Mouse (Mus musculus): Measurements from ENCODE around the gene Rasal2.

The Rasal2 gene

DNA sequence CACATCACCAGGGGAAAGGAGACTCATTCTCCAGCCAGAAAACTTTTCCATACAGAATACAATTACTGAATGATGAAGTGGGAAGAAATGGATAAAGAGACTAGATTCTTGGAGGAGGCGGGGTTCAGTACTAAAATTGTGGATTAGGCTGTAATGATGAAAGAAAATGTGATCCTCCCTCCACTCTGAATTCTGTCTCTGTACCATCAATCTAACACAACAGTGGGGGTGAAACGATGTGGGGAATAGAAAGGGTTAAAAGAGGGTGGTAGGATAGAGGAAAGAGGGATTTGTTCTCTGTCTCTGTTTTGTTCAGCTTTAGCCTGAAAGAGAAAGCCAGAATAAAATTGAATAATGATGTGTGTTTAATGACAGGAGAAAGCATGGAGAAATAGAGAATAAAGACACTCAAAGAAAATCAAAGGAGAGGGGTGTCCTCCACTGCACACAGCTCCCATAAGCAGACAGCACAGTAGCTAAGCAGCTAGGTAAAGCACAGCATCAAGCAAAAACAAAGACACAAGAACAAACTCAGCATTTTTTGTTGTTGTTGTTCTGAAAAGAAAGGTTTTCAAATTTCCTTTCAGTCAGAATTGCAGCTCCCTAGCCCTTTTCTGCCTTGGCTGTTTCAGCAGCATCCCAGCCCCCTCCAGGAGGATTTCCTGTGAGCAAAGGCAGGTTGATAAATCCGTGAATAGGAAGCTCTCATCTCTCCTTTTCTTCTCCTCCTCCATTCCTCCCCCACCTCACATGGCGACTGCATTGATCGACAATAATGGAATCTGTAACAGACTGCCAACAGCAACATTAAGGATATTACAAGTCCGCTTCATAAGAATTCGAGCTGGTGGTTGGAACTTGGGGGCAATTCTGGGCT, 168.6 kb downstream of the Rasal2 start:
- no peak for DNase-seq (ENCODE audit: low spot score)

DNA sequence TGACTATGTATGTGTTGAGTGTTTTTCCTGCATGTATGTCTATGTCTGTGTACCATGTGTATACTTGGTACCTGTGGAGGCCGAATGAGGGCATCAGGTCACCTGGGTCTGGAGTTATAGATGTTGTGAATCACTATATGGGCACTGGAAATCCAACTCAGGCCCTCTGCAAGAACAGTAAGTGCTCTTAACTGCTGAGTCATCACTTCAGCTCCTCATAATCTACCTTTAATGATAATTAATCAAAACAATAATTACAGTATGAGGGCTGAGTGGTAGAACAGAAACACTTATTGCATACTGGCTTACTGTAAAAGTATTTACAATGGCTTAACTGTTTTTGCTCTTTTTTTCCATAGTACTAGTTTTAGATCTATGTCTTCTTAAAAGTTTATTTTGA, 172.7 kb downstream of the Rasal2 start:
- no peak for DNase-seq (ENCODE audit: low spot score)

DNA sequence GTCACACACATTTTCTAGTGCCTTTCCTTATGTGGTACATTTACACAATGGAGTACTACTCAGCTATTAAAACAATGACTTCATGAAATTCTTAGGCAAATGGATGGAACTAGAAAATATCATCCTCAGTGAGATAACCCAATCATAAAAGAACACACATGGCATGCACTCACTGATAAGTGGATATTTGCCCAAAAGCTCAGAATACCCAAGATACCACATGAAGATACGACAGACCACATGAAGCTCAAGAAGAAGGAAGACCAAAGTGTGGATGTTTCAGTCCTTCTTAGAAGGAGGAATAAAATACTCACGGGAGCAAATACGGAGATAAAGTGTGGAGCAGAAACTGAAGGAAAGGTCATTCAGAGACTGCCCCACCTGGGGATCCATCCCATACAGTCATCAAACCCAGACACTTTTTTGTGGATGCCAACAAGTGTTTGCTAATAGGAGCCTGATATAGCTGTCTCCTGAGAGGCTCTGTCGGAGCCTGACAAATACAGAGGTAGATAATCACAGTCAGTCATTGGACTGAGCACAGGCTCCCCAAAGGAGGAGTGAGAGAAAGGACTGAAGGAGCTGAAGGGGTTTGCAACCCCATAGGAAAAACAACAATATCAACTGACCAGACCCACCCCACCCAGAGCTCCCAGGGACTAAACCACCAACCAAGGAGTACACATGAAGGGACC, 175.6 kb downstream of the Rasal2 start:
- peak; percentile 5 for DNase-seq (ENCODE audit: low spot score)

DNA sequence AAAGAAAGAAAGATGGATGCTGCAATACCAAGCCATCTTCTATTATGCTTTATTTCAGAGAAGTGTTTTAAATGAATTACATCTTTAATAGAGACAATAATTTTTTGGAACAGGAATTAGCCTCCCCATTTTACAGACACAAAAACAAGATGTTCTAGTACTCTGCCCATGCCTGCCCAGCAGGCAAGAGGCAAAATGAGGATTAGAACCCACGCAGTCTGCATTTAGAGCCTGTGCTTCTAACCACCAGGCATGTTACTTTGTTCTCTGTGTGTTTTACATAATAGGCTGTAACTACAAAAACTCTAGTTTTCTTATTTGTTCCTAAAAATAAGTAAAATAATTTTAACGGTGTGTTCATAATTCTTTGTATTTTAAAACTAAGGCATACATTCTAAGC, 178.9 kb downstream of the Rasal2 start:
- DNase-seq (ENCODE audit: low spot score), result no peak

DNA sequence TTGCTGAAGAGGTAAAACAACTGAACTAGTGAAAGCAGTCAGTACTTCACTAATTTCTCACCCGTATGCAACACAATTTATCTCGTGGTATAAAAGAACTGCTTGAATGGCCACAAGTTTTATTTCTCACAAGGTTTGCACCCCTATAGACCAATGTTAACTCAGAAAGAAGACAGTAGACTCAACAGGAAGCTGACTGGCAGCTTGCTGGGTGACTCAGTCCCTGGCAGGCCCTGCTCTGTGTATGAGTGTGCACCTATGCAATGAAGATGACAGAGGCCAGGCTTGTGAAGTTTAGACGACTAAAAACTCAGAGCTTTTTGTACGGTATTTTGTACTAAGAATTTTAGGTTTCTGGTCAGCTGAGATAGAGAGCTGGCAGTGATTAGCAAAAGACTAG, 180.0 kb downstream of the Rasal2 start:
- DNase-seq (ENCODE audit: low spot score), result no peak

DNA sequence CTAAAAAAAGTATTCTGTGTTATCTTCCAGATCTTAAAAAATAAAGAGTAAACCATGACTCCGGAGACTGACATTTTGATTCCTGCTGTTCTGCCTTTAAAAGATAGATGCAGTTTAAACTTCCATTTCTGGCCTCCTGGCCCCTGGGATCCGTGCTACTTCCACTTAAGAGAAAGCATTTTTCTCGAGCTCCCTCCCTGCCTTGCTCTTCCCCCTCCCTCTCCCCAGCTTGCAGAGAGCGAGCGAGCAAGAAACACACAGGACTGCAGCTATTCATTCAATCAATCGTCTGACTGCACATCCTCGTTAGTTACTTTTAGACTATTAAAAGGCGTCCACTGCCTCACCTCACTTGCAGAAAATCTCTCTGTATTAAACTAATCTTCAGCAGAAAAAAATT, 181.4 kb downstream of the Rasal2 start:
- no peak for DNase-seq (ENCODE audit: low spot score)

DNA sequence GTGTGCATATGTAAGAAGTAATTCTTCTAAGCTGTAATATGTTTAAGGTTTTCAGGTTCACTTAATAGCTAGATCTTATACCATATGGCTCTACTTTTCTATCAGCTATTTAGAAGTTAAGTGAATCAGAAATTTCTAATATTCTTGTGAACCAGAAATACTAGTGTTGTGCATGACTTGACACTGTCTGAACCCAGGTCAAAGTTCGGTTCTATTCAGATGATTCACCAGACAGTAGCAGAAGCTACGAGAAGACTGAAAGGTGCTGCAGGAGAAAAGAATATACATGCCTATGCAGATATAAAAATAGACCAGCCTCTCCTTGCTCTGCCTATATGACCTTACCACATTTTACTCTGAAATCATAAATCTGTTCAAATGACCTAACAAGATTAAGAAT, 182.0 kb downstream of the Rasal2 start:
- no peak for DNase-seq (ENCODE audit: low spot score)

DNA sequence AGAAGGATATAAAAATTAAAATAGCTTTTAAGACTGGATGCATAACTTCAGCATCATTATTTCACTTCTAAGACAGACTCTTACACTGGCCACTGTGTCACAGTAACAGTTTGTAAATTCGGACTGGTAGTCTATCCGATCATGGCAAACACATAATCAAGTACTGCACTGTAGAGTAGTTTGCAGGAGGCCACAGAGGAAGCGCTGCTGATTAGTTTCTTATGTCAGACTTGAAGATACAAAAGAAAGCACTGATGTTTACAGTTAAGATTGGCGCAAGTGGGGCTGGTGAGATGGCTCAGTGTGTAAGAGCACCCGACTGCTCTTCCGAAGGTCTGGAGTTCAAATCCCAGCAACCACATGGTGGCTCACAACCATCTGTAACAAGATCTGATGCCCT, 187.4 kb downstream of the Rasal2 start:
- no peak for DNase-seq (ENCODE audit: low spot score)

DNA sequence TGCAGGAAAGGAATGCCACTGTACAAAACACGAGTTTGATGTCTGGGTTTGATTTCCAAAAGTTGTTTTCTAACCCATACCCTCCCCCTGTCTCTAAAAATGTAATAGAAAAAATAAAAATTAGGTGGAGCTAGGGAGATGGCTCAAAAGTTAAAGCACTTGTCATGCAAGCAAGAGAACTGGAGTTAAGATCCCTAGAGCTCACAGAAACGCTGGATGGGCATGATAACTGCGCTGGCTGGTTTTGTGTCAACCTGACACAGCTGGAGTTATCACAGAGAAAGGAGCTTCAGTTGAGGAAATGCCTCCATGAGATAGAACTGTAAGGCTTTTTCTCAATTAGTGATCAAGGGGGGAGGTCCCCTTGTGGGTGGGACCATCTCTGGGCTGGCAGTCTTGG, 191.5 kb downstream of the Rasal2 start:
- DNase-seq (ENCODE audit: low spot score), result no peak

DNA sequence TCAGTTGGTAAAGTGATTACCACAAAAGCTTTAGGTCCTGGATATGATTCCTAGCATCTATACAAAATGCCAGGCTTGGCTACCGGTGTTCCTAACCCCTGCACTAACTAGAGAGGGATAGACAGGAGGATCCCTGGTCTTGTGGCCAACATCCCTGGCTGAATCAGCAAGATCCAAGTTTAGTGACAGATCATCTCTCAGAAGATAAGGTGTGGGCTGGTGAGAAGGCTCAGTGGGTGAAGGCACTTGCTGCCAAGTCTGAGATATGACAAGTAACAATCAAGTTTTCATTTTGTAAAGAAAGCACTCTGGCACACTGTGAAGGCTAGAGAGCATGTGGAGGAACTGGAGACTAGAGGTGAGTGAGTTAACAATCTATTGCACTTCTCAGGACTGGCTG, 191.9 kb downstream of the Rasal2 start:
- no peak for DNase-seq (ENCODE audit: low spot score)

DNA sequence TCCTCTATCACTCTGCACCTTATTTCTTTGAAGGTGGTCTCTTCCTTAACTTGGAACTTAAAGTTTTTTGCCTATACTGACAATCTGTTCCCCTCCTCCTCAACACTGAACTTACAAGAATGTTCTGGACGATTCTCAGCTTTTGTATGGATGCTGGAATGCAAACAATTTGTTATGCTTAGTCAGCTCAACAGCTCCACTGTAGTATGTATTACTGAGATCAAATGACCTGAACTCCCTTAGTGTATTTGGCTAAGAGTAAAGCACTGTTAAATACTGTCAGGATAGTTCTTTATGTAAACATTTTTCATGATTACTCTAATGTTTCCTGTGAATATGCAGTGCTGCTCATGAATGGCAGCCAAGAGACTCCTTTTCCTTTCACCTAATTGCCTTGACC, 203.6 kb downstream of the Rasal2 start:
- DNase-seq (ENCODE audit: low spot score), result no peak

DNA sequence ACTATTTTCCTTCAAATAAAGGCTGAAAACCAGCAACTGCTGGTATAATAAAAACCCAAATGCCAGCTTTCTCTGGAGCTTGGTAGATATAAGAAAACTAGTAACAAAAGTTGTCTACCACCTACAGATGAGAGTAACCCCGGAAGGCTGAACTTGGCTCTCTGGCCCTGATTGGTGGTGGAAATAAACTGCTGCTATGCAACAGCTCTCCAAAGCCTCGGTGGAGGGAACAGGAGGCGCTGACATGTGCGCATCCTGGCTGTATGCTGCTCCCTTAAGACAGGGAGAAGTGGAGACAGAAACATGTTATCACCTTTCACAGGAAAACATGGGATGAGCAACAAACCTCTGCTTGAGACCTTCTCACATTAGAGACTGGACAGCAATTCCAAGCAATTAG, 206.7 kb downstream of the Rasal2 start:
- DNase-seq (ENCODE audit: low spot score), result no peak

DNA sequence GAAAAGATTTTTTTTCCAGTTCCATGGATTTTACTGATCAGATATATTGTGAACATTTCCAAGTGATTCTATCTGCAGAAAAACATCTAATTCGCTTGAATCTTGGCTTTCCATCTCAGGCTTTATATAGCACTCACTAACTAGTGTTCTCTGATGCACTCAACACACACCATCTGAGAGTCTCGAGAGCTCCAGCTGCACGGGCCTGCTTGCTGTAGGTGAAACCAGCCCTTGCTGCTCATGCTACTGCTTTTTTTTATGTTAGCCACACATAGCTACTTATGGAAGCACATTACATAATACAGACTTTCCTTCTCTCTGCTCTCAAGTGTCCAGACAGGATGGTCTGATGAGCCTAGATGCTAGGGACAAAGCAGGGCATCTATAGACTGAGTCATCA, 229.4 kb downstream of the Rasal2 start:
- no peak for DNase-seq (ENCODE audit: low spot score)

DNA sequence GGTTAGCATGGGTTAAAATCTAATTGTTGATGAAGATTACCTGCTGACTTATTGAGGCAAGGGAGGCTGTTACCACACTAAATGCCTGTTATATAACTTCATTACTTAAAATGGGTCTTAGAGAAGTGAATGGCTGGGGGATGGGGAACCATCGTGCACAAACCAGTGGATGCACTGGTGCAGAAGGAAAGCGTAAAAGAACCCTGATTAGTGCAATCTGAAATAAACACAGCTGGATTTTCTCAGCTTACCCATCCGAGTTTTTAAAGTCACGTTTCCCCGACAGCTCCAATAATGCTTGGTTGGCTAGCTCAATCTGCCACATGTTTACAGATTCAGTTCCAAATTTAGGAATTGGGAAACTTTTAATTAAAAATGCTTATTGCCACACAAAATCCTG, 230.0 kb downstream of the Rasal2 start:
- DNase-seq (ENCODE audit: low spot score), result no peak

DNA sequence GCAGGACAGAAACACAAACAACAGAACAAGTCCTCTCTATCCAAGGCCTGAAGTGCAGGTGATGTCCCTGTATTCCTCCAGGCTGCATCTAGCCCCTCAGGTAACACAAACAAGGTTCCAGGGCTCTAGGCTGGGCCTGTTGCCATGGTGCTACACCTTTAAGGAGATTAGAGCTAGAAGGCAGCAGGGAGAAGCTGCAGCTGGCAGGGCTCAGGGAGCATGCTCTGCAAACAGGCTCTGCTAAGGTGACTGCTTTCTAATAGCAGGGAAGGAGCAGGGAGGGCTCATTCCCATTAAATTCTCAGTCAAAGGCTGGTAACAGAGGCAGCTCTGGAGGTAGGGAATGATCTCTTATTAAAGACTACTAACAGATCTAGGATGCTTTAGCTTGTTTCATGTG, 231.3 kb downstream of the Rasal2 start:
- no peak for DNase-seq (ENCODE audit: low spot score)

DNA sequence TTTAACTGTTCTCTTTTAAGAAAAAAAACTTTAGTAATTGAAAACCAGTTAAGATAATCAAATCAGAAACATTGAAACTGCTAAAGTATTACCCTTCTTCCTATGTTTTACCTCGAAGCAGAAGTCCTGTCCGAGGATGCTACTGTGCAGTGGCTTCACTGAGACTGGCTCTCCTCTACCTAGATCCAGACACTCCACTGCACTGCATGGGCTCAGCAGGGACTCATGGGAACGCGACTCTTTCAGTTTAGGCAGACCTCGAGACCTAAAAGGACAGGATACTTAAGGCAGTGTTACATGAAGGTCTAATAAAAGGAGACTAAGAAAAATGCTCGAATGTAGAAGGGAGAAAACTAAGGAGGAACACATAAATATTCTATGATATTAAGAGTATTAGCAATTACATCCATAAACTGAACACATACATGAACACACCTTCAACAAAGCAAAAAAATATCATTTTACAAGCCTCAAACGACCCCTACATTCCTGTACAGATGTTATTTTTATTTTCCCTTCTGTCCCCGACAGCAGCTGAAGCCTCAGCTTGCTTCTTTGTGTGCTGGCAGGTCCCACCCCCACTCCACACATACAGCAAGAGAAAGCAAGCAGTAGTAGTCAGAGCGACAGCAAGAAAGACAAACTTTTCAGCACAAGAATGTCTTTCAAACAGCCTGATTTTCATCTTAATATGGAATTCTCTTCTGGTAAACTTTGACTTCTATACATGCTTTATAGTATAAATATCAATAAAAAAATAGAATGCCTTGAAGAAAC, 233.2 kb downstream of the Rasal2 start:
- no peak for DNase-seq (ENCODE audit: low spot score)

DNA sequence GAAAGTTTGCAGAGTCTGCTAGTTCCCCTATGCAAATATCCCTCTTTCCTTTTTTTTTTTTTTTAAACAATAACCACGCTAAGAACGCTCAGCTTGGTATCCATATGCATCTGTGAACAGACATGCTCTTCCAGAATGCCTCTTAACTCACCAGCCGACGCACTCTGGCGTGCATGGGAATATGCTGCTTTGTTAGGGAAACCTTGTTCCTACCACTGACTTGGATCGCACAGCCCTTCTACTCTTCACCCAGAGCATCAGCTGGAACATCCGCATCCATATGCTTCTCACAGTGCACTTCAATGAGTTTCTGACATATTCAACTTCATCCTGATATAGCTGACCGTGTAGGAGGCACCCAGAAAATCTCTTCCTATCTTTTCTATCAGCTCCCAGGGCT, 243.1 kb downstream of the Rasal2 start:
- DNase-seq (ENCODE audit: low spot score), result no peak

DNA sequence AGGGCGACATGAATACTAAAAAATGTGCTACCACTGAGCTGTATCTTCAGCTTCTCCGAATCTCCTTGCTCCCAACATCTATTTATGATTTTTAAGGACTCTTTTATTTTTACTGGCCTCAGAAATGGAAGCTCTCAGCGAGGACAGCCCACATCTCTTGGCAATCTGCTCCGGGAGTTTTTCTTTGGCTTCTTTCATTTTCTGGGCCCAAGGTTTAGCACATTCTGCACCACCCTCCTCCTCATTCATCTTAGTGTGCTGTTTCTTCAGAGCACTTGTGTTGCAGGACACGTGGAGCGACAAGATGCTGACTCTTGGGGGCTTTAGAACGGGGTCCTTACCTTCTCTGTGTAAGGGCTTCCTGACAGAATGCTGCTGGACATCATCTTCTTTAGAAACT, 243.5 kb downstream of the Rasal2 start:
- no peak for DNase-seq (ENCODE audit: low spot score)

DNA sequence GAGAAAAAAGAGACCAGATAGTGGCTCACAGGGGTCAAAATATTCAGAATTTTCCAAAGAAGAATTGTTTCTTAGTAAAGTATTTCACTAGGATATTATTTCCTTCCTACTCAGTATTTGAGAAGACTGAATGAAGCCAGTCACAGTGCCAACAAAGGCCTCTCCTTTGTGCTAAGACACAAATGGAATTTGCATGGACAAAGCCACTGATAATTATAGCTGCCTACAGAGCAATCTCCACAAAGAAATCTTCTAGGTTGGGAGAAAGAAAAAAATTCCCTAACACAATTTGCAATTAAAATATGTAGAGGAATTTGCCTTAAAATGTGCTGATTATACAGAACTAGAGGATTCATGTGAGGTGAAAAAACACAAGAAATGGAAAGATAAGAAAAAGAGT, 258.6 kb downstream of the Rasal2 start:
- no peak for DNase-seq (ENCODE audit: low spot score)

DNA sequence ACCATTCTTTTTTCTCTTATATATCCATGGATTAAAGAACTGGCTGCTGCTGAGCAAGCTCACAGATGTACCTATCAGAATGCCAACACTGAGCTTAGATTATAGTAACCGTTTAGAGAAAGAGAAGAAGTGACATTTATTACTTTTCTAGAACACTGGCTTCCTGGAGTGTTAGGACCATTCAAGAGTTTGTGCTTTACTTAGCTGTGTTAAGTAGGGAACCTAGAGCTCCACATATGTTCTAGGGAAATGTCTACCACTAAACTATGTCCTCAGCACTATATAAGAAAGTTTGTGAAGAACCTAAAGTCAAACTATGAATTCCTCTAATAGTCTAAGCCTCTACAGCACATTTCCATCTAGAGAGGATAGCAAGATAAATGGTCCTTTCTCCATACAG, 262.3 kb downstream of the Rasal2 start:
- DNase-seq (ENCODE audit: low spot score), result no peak

DNA sequence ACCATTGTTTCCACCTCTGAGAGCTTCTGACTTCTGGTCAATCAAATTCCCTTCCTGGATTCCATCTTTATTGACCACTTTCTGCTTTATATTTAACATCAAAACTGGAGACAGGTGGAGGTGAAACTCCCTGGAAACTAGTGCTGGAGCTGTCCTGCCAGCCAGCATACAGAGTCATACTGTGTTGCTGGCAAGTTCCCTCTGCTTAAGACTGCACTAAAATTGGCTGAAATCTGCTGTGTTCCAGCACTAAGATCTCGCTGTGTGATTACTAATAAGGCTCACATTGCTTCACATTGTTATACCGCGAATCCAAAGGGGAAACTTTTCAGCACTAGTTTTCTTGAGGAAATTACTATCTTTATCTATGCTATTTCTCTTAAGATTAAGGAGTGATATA, 267.8 kb downstream of the Rasal2 start:
- no peak for DNase-seq (ENCODE audit: low spot score)

DNA sequence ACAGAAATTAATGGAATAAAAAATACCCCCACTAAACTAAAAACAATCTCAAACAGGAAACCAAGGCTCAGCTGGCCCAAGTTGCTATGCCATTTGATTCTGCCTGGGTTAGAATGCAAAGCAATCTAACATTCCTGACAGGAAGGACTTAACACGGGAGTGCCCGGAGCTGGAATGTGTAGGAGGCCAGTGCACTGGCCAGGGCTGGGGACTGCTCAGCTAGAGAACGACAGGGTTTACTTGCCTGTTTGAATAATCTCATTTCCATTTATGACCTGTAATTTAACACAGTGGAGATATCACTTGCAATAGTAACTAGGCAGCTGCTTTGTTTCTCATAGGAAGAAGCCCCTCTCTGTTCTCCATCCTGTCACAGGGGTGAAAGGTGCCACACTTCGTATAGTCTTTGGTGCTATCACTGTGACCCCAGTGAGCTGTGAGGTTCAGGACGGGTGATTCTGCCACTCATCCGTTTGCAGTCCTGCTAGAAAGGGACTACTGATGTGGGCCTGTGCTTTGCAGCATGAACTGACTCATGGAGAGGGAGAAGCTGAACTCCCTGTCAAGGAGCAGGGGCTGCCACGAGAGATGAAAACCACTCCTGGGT, 269.0 kb downstream of the Rasal2 start:
- DNase-seq (ENCODE audit: low spot score), result no peak

DNA sequence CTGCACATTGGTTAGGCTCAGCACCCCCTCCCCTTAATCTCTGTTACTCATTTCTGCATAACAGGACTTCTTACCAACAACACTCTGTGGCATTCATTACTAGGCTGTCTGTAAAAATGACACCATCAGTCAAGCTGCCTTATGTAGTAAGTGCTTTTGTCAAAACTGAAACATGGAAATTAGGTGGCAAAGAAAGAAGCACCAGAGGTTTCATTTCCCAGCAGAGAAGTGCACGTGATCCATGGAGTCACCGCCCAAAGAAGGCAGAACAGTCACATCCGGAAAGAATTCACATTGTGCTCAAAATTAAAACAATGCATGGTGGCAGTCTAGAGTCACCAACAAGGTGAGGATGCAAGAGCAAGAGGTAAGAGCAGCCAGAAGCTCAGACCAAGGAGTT, 271.4 kb downstream of the Rasal2 start:
- no peak for DNase-seq (ENCODE audit: low spot score)
